Mouse (Mus musculus): ENCODE results near the gene Dact3. TPM values are rescaled to one million over a fixed set of nuclear protein-coding genes. Genes with fewer than 3 reads are reported as not detected.

The Dact3 gene
- total RNA-seq, 2 experiments from 2014 or later, result 0.31 TPM; not detected in 1

DNA sequence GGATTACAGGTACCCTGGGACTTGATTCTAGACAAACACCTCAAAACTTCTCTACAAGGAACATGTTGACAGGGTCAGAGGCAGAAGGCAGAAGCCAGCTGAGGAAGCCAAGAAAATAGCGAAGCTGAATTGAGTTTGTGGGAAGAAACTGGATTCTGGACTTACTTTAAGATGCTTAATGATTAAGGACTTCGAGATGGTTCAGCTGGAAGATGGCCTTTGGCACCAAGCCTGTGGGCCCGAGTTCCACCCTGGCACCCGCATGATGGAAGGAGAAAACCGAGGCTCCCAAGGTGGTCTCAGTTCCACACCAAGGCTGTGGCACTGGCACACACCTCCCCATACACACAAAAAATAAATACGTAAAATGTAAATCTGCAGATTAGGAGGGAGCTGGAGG is 15.4 kb downstream of the Dact3 start:
- ATAC-seq (replicated peaks; ENCODE audit: poor library complexity, severe bottlenecking), result no peak

DNA sequence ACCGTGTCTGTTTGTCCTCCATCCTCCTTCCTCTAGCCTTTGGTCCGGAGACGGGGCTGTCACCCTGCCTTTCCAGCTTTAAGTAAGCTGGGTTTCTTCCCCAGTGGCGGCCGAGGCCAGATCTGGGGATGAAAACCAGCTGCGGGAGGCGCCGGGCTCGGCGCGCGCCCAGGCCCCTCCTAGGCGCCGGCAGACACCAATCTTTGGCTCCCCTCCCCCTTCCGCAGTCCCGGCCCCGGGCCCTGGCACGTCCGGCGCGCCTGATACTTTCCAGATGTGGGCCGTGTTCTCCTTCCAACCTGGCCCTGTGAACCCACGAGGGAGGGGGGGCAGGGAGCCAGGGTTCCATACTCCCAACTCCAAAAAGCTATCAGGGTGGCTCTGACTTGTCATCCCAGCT is 15.8 kb downstream of the Dact3 start:
- no peak for ATAC-seq (replicated peaks; ENCODE audit: poor library complexity, severe bottlenecking)

DNA sequence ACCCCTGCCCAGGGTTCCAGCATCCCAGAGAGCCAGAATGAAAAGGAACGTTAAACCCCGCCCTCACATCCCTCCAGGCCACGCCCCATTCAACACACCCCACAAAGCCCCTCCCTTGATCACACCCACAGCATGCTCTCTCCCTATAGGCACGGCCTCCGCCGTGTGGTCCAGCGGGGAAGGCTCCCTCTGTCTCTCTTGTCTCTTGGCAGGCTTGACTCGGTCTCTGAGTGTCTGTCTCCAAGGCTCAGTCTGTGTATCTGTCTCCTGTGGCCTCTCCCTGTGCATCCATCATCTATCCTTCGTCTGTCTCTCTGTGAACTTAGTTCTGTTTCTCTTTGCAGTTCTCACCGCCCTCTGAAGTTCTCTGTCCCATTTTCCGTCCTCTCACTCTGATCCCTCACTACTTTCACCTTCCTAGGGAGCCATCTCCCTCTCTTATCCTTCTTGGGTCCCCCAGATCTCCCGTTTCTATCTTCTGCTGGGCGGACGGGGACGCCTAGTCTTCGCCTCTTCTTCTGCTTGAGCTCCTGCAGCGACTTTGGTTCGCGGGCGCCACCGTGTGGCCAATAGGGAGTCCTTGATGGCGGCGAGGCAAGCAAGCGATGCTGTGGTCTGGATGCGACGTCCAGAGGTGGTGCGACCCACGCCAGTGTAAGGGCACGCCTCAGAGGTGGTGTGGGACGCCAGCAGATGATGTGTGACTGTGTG is 16.7 kb downstream of the Dact3 start, which contains the start of gene Gng8:
Gng8 (plus strand) TSS at position 146 of the 711 bp plus-strand sequence.
- peak; percentile 79 for ATAC-seq (replicated peaks; ENCODE audit: poor library complexity, severe bottlenecking)

DNA sequence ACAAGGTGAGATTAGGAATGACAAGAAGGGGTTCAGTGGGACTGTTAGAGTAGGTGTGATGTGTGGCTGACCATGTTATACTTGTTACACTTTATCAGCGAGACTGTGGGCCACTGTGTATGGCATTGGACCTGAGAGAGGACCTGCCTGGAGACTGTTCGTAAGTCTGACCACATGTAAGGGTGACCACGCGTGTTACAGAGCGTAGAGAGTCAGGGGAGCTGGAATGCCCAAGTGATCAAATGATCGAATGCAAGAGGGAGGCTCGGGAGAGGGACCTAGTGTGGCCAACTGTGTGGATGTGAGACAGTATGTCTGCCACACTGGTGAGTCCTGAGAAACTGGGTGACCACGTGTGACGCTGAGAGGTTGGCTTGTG is 17.2 kb downstream of the Dact3 start:
- no peak for ATAC-seq (replicated peaks; ENCODE audit: poor library complexity, severe bottlenecking)

DNA sequence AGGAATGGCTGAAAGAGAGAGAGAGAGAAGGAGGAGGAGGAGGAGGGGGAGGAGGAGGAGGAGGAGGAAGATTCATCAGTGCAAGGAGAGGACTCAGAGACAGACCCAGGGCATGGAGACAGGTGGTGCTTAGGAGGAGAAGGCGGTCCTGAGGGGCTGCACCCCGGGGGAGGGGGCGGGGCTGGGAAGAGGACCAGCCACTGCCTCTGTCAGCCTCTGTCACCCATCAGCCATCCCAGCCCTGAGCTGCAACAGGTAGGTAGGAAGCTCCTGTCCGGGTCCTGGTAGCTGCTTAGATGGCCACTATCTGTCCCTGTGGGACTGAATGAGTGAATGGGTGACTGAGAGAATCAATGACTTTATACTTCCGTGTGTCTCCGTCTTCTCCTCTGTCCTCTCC is 18.5 kb downstream of the Dact3 start:
- ATAC-seq (replicated peaks; ENCODE audit: poor library complexity, severe bottlenecking), result no peak

DNA sequence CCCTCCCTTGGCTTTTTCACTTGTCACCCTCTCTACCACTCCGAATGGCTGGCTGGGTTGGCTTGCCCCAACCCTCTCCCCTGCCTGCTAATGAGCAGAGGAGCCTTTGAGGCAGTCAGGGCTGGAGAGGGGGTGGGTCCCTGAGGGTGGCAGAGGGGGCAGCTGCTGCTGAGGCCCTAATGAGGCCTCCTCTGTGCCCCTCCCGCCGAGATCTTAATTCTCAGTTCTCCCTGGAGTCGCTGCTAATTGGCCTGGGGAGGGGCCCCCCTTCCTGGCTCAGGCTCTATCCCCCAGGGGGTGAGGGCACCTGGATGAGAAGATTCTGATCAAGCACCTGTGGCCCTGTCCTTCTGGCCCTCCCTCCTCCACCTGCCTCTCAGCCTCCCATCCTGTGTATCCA is 19.2 kb downstream of the Dact3 start:
- no peak for ATAC-seq (replicated peaks; ENCODE audit: poor library complexity, severe bottlenecking)

DNA sequence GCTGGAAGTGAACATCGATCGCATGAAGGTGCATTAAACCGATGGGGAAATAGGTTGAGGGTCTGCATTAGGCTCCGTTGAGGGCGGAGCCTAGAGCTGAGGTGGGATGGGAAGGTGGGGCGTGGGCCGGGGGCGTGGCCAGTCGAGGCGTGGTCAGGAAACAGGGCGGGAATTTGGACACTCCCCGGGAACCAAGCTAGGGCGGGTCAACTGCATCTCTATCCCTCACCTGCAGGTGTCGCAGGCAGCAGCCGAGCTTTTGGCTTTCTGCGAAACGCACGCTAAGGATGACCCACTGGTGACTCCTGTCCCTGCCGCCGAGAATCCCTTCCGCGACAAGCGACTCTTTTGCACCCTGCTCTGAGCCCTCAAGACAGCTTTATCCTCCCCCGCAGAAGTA is 19.9 kb downstream of the Dact3 start:
- peak; percentile 76 for ATAC-seq (replicated peaks; ENCODE audit: poor library complexity, severe bottlenecking)

DNA sequence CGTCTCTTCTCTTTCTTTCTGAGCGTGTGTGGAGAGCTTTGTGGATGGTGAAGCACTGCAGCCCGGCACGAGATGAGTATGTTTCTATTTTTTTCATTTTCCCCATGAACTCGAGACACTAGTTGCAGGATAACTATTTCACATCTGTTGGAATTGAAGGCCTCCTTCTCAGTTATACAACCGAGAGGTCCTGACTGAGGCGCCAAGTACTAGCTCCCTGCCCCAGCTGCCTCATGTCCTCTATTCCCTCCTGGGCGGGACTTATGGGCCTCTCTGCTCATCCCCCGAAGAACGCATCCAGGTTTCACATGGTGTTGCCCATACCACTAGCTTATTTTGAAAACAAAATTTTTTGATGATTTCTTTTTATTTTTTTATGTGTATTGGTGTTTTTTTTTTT is 20.4 kb downstream of the Dact3 start:
- ATAC-seq (replicated peaks; ENCODE audit: poor library complexity, severe bottlenecking), result no peak

DNA sequence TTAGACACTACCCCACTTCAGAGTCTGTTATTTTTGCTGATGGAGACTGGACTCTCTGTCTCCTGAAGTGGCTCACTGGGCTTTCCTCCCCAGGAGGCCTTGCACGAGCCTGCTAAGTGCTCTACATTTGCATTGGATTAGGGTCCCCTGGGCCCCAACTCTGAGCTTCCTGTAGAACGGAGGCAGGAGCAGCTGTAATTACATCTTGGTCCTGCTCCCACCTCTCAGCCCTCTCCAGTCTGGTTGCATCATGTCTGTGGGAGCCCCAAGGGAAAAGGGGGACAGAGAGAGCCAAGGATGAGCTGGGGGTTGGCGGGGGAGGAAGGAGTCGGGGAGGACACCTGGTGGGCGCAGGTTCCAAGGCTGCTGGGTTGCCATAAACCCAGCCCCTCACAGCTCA is 25.4 kb downstream of the Dact3 start:
- ATAC-seq (replicated peaks; ENCODE audit: poor library complexity, severe bottlenecking), result no peak

DNA sequence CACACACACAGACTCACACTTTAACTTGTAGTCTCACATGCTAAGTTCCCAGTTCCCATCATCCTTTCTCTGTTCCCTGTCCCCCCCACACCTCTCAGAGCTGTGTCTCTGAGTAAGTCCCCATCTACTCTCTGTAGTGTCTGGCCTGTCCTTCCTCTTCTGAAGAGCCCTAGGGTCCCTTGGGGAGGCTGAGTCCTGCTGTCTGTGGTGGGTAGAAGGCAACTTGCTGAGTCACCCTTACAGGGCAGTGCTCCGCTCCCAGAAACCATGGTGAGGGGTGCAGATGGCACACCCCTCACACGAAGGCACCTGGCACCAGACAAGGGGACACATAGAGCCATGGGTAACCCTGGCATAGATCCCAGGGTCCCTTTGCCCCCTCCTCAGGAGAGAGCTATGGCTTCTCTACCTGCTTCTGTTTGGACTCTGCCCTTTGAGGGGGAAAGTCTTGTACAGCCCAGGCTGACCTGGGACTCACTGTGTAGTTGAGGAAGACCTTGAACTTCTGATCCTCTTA is 28.4 kb downstream of the Dact3 start:
- ATAC-seq (replicated peaks; ENCODE audit: poor library complexity, severe bottlenecking), result peak; percentile 45

DNA sequence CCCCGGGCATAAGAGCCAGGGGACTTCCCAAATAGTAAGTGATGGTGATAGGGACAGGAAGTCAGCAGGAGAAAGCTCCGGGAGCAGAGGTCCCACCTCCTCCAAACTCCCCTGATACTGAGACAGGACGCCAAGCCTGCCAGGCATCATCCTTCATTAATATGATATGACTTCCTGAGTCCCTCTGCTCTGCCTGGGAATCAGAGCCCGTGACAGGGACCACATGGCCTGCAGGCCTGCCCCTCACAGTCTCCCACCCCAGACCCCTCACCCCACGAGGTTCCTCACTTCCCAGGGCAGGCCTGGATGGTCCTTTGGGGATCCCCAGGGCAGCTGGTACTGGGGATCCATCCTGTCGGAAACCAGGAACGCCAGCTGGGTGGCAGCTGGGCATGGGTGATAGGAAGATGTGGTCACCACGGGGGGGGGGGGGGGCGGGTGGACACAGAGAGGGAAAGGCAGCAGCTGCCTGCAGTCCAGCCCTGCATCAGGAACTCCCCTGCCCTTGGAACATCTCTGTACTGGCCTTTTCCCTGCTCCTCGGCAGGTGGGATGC is 29.1 kb downstream of the Dact3 start:
- ATAC-seq (replicated peaks; ENCODE audit: poor library complexity, severe bottlenecking), result no peak

DNA sequence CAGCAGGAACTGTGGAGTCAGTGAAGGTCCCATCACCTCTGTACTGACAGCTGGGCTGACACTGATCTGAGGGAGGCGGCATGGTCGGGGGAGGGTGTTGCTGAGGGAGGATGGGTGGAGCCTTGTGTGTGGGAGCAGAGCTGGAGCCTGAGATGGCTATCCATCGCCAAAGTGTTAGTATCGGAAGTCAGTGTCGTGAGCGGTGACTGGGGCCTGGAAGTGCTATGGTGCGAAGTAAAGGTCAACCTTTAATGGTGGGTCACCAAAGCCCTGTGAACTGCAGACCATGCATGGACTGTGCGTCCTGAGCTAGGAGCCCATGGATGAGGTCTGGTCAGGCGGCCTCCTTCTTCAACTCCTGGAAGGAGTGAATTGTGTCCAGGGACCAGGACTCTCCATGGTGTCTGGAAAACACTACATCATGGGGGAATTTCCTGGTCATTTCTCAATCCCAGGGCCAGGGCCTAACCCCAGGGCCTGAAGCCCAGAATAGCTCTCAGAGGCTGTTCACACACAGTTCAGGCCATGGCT is 30.4 kb downstream of the Dact3 start:
- ATAC-seq (replicated peaks; ENCODE audit: poor library complexity, severe bottlenecking), result no peak

DNA sequence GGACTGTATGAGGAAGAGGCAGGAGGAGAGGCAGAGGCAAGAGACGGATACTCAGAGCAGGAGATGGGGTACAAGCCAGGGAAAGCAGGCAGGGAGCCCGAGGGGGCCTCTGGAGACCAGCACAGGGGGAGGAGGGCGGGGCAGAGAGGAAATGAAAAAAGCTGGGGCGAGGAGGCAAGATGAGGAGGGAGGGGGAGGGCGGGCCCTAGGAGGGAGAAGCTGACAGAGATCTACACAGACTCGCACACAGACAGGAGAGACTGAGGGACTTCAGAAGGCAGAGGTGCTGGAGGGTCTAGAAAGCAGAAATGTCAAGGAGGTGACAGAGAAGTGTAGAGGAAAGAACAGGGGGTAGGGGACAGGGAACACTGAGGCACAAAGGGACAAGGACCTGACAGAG is 31.2 kb downstream of the Dact3 start, which contains the start of gene Ptgir:
Ptgir (plus strand) TSS at position 210 of the 400 bp plus-strand sequence.
- 0 out of 2 replicates have a peak, but pooled peaks have one; percentile 10 for ATAC-seq (replicated peaks; ENCODE audit: poor library complexity, severe bottlenecking)

DNA sequence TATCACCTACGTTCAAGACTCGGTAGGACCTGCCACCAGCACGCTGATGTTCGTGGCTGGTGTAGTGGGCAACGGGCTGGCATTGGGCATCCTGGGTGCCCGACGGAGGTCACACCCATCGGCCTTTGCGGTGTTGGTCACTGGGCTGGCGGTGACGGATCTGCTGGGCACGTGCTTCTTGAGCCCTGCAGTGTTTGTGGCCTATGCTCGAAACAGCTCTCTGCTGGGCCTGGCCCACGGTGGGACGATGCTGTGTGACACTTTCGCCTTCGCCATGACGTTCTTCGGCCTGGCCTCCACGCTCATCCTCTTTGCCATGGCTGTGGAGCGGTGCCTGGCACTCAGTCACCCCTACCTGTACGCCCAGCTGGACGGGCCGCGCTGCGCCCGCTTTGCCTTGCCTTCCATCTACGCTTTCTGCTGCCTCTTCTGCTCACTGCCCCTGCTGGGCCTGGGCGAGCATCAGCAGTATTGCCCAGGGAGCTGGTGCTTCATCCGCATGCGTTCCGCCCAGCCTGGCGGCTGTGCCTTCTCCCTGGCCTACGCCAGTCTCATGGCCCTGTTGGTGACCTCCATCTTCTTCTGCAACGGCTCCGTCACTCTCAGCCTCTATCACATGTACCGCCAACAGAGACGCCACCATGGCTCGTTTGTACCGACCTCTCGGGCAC is 31.9 kb downstream of the Dact3 start:
- ATAC-seq (replicated peaks; ENCODE audit: poor library complexity, severe bottlenecking), result no peak

DNA sequence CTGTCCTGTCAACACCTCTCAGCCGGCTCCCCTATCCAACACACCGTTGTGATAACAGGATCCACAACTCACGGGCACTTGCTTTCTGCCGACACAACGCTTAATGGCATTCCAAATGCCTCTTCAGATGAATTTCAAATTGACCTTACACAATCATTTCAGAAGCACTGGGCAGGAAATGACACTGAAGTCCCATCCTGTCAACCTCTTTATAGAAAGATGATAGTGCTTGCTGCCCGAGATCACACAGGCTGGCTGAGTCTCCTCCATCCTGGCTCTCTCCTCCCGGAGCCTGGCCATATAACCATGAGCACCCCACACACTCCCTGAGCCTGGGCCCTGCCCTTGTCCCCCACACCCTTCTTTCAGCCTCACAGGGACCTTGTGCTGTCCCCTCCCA is 32.7 kb downstream of the Dact3 start:
- peak; percentile 10 for ATAC-seq (replicated peaks; ENCODE audit: poor library complexity, severe bottlenecking)

DNA sequence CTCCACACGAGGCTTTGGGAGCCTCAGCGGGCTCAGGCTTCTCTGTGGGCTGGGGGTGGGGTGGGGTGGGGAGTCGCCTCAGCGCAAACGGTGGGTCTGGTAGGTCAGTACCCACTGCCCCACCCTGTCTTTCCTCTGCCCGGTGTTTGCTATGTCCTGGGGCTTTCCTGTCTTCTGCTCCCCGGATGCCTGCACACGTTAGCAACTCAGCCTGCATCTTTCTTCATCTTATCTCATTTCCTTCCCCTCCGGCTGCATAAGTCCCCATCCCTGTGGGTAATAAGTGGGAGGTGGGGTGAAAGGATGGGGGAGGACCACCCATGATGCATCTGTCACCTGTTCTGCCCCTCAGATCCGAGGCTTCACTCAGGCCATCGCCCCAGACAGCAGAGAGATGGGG is 33.2 kb downstream of the Dact3 start:
- peak; percentile 14 for ATAC-seq (replicated peaks; ENCODE audit: poor library complexity, severe bottlenecking)

DNA sequence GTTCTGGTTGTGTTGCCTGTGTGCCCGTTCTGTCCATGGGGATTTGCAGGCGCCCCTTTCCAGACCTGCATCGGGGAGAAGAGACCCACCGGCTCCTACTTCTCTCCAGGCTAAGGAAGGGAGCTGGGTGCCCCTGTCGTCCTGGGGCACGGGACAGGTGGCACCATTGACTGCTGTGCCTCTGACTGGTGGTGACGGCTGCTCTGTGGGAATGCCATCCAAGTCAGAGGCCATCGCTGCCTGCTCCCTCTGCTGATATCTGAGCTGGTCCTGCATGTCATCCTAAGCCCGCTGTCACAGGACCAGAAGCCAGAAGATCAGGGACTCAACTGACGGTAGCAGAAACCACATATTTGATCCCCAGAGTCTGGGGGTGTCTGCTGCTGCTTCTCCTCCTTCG is 33.7 kb downstream of the Dact3 start:
- no peak for ATAC-seq (replicated peaks; ENCODE audit: poor library complexity, severe bottlenecking)

DNA sequence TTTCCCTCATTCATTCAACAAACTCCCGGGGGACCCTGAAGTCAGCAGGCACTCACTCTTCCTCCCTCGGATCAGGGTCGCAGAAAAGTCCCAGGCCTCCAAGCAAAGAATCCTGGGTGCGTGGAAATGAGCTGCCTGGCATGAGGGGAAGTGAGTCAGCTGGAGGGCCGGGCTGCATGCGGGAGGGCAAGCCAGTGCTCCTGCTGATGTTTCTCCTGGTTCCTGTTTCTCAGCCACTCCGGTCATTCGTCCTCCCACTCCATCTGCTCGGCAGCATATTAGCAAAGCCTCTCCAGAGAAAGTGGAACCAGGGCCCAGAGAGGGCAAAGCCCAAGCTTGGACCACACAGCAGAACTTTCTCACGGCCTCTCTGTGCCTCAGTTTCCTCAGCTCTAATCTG is 34.8 kb downstream of the Dact3 start:
- ATAC-seq (replicated peaks; ENCODE audit: poor library complexity, severe bottlenecking), result peak; percentile 73

DNA sequence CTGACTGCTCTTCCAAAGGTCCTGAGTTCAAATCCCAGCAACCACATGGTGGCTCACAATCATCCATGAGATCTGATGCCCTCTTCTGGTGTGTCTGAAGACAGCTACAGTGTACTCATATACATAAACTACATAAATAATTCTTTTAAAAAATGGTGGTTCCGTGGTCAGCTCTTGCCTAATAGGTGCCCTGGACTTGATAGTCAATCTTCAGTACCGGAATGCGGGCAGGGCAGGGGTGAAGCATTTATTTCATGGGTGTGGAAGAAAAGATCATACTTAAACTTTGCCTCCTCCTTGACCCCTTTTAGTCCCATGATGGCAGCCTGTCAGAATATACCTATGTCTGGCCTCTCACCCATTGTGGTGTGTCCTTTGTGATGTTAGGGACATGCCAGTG is 36.8 kb downstream of the Dact3 start:
- ATAC-seq (replicated peaks; ENCODE audit: poor library complexity, severe bottlenecking), result no peak

DNA sequence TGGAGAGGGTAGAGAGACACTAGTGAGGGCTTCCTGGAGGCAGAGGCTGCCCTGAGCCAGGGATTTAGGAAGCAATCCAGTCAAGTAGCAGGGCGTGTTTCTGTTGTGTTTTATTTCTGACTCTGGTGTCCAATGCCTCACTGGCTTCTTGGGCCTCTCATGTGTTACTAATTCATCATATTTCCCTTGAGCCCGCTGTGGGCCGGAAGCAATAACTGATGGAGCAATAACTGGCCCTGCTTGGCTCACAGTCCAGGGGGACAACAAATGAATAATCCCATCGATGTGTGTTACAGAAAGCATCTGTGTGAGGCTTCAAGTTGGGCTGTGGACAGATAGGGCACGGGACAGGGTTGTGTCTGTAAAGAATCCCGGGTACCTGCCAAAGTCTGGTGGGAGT is 37.2 kb downstream of the Dact3 start:
- ATAC-seq (replicated peaks; ENCODE audit: poor library complexity, severe bottlenecking), result peak; percentile 20

DNA sequence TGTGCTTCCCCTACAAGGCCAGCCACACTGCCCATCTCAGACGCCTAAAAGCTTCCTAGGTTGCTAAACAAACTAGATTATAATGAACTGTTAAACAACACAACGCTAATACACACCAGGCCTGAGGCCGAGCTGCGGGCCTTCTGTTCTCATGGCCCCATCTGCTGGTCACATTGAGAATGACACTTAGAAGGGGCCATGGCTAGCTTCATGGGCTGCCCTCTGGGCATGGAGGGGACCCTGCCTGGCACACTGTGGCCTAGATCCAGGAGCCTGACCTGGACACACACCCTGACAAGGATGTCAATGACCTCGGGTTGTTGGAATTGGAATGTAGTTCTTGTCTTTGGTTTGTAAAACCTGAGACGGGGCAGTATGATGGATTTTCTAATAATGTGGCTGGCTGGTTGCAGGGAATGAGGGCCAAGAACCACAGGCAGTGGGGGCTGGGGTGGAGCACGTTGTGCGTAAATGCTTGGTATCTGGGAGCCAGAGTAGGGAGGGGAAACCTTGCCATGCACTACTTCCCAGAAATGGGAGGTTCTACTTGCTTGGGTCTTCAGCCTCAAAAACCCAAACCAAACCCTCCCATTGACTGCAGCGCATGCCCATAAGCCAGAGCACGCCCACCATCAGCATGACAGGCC is 38.8 kb downstream of the Dact3 start:
- ATAC-seq (replicated peaks; ENCODE audit: poor library complexity, severe bottlenecking), result peak; percentile 62

Measured in granulocyte monocyte progenitor cell, adult 5-6 weeks (primary cell).